Mouse (Mus musculus) brain, embryonic 14.5 days (tissue): Measurements from ENCODE around the gene Msh2.

ENCODE experiments used
- CTCF ChIP-seq: fragments of 200-500 bp; IDR thresholded peaks from 2 replicates; pipeline ENCODE4 v1.5.1; 2012; ENCODE audit warnings: inconsistent platforms, mild to moderate bottlenecking, moderate library complexity, borderline replicate concordance; ENCODE audit not compliant: insufficient read depth, insufficient read length; ENCODE audit errors: extremely low read depth
- POLR2A ChIP-seq: fragments of 200-500 bp; IDR thresholded peaks from 2 replicates; pipeline ENCODE4 v1.6.1; 2012; ENCODE audit warnings: mild to moderate bottlenecking, inconsistent platforms, borderline replicate concordance; ENCODE audit not compliant: poor library complexity, insufficient read depth, insufficient read length, severe bottlenecking; ENCODE audit errors: extremely low read depth

- no peak for TF ChIP-seq CTCF
- no peak for TF ChIP-seq POLR2A
Observed at GRCm38 (mm10) chr17:87731962-87732361, 59.8 kb downstream of the Msh2 start.
